Mouse (Mus musculus): ENCODE measurements around the gene Pi4ka. TPM values are rescaled to one million over a fixed set of nuclear protein-coding genes. Genes with fewer than 3 reads are reported as not detected.
"Not testable (repeated sequence)": the region's sequence is repeated elsewhere in the genome, so short reads cannot be mapped to it uniquely, and the experiment has no call there.

Gene Pi4ka
- polyA plus RNA-seq, 1 experiment from 2014 or later = 29.9 TPM

GRCm38 (mm10) chr16:17234916-17235665, 171.0 kb downstream of the Pi4ka start:
- no peaks in the 10 kb centered on the region for H3K27me3 ChIP-seq (ENCODE audit: control insufficient read depth, insufficient read depth, low read length)
- H3K4me2 ChIP-seq (ENCODE audit: low read depth, low read length) = peak overlapping the region; percentile 87
- WGBS = 53% methylated on average over 9 of the region's 9 CpGs
- ATAC-seq (replicated peaks; ENCODE audit: insufficient number of reproducible peaks, low FRiP score, low TSS enrichment, low read depth) (no peak), DNase-seq (ENCODE audit: low spot score) (no peak)
- no peak overlapping the region for H3K27ac ChIP-seq (replicated peaks; ENCODE audit: low read depth, low read length)
- H3K4me3 ChIP-seq (ENCODE audit: low read depth, low read length) = peak overlapping the region; percentile 93
- no peaks in the 10 kb centered on the region for H3K9me3 ChIP-seq (replicated peaks; ENCODE audit: control insufficient read depth, low read length)
- H3K36me3 ChIP-seq (replicated peaks; ENCODE audit: control insufficient read depth, insufficient read depth, low read depth, low read length) = no peaks in the 10 kb centered on the region
- H3K4me1 ChIP-seq (ENCODE audit: control insufficient read depth, insufficient read depth, low read length) = no peaks in the 10 kb centered on the region; the same call in none of the 2 replicates
- H3K9ac ChIP-seq (replicated peaks; ENCODE audit: low read length) = peak overlapping the region; percentile 90

GRCm38 (mm10) chr16:17234499-17234895, 171.6 kb downstream of the Pi4ka start:
- no peaks in the 10 kb centered on the region for H3K9me3 ChIP-seq (replicated peaks; ENCODE audit: control insufficient read depth, low read length)
- H3K4me2 ChIP-seq (ENCODE audit: low read depth, low read length) = peak overlapping the region; percentile 87
- H3K4me3 ChIP-seq (ENCODE audit: low read depth, low read length) = peak overlapping the region; percentile 93
- H3K27me3 ChIP-seq (ENCODE audit: control insufficient read depth, insufficient read depth, low read length) = no peaks in the 10 kb centered on the region
- 3% methylated on average over 12 of the region's 12 CpGs for WGBS
- H3K27ac ChIP-seq (replicated peaks; ENCODE audit: low read depth, low read length) = 0 out of 2 replicates have a peak overlapping the region, but pooled peaks have one; percentile 80
- H3K9ac ChIP-seq (replicated peaks; ENCODE audit: low read length) = peak overlapping the region; percentile 90
- no peaks in the 10 kb centered on the region for H3K36me3 ChIP-seq (replicated peaks; ENCODE audit: control insufficient read depth, insufficient read depth, low read depth, low read length)
- peak; percentile 72 for DNase-seq (ENCODE audit: low spot score)
- no peaks in the 10 kb centered on the region; the same call in none of the 2 replicates for H3K4me1 ChIP-seq (ENCODE audit: control insufficient read depth, insufficient read depth, low read length)
- ATAC-seq (replicated peaks; ENCODE audit: insufficient number of reproducible peaks, low FRiP score, low TSS enrichment, low read depth) = no peak

GRCm38 (mm10) chr16:17233702-17234498, 172.2 kb downstream of the Pi4ka start:
- Histone ChIP-seq H3K27me3 (ENCODE audit: control insufficient read depth, insufficient read depth, low read length) (no peaks in the 10 kb centered on the region), H3K4me3 (ENCODE audit: low read depth, low read length) (peak overlapping the region; percentile 93), H3K9me3 (replicated peaks; ENCODE audit: control insufficient read depth, low read length) (no peaks in the 10 kb centered on the region), H3K36me3 (replicated peaks; ENCODE audit: control insufficient read depth, insufficient read depth, low read depth, low read length) (no peaks in the 10 kb centered on the region), H3K4me2 (ENCODE audit: low read depth, low read length) (peak overlapping the region; percentile 87), H3K9ac (replicated peaks; ENCODE audit: low read length) (peak overlapping the region; percentile 90), H3K4me1 (ENCODE audit: control insufficient read depth, insufficient read depth, low read length) (no peaks in the 10 kb centered on the region; the same call in none of the 2 replicates), H3K27ac (replicated peaks; ENCODE audit: low read depth, low read length) (peak overlapping the region; percentile 80)
- DNase-seq (ENCODE audit: low spot score) (peak; percentile 77), ATAC-seq (replicated peaks; ENCODE audit: insufficient number of reproducible peaks, low FRiP score, low TSS enrichment, low read depth) (peak; percentile 66)
- WGBS = under 1% methylated on average over 56 of the region's 62 CpGs

GRCm38 (mm10) chr16:17232794-17233701, 173.1 kb downstream of the Pi4ka start, which contains the start of gene Hic2:
Gene Hic2, plus strand, starts transcription at chr16:17233572.
- DNase-seq (ENCODE audit: low spot score) (peak; percentile 98), ATAC-seq (replicated peaks; ENCODE audit: insufficient number of reproducible peaks, low FRiP score, low TSS enrichment, low read depth) (peak; percentile 97)
- Histone ChIP-seq H3K4me1 (ENCODE audit: control insufficient read depth, insufficient read depth, low read length) (no peaks in the 10 kb centered on the region; the same call in none of the 2 replicates), H3K9me3 (replicated peaks; ENCODE audit: control insufficient read depth, low read length) (no peaks in the 10 kb centered on the region), H3K27ac (replicated peaks; ENCODE audit: low read depth, low read length) (peak within 1 kb of the TSS; percentile 80), H3K4me3 (ENCODE audit: low read depth, low read length) (peak within 1 kb of the TSS; percentile 93), H3K4me2 (ENCODE audit: low read depth, low read length) (peak within 1 kb of the TSS; percentile 87), H3K9ac (replicated peaks; ENCODE audit: low read length) (peak within 1 kb of the TSS; percentile 90), H3K36me3 (replicated peaks; ENCODE audit: control insufficient read depth, insufficient read depth, low read depth, low read length) (no peaks in the 10 kb centered on the region), H3K27me3 (ENCODE audit: control insufficient read depth, insufficient read depth, low read length) (no peaks in the 10 kb centered on the region)
- under 1% methylated on average over 59 of the region's 59 CpGs for WGBS

GRCm38 (mm10) chr16:17231523-17231922, 174.6 kb downstream of the Pi4ka start:
- WGBS = 85% methylated on average over 2 of the region's 2 CpGs
- not testable (repeated sequence) for H3K36me3 ChIP-seq (replicated peaks; ENCODE audit: control insufficient read depth, insufficient read depth, low read depth, low read length); H3K9me3 ChIP-seq (replicated peaks; ENCODE audit: control insufficient read depth, low read length); H3K4me3 ChIP-seq (ENCODE audit: low read depth, low read length); H3K9ac ChIP-seq (replicated peaks; ENCODE audit: low read length); H3K27me3 ChIP-seq (ENCODE audit: control insufficient read depth, insufficient read depth, low read length); H3K4me1 ChIP-seq (ENCODE audit: control insufficient read depth, insufficient read depth, low read length); DNase-seq (ENCODE audit: low spot score); H3K4me2 ChIP-seq (ENCODE audit: low read depth, low read length); ATAC-seq (replicated peaks; ENCODE audit: insufficient number of reproducible peaks, low FRiP score, low TSS enrichment, low read depth); H3K27ac ChIP-seq (replicated peaks; ENCODE audit: low read depth, low read length)

Other genes with a start within 250 kb of the Pi4ka start
- gene Ube2l3, start 203.7 kb downstream of the Pi4ka start, polyA plus RNA-seq (2014; fragmentation: Nextera tagmentation; extraction: Ambion mirVana) = 425 and 458 TPM in 2 replicates
- 0.41 and 0.47 TPM in 2 replicates for gene Rimbp3, start 197.7 kb downstream of the Pi4ka start, polyA plus RNA-seq (2014; fragmentation: Nextera tagmentation; extraction: Ambion mirVana)
- 6.1 and 7.8 TPM in 2 replicates for gene Hic2, start 172.7 kb downstream of the Pi4ka start, polyA plus RNA-seq (2014; fragmentation: Nextera tagmentation; extraction: Ambion mirVana)
- gene Tmem191c, start 130.2 kb downstream of the Pi4ka start, polyA plus RNA-seq (2014; fragmentation: Nextera tagmentation; extraction: Ambion mirVana) = 4.0 and 5.2 TPM in 2 replicates
- gene Serpind1, start 74.9 kb downstream of the Pi4ka start, polyA plus RNA-seq (2014; fragmentation: Nextera tagmentation; extraction: Ambion mirVana) = 0.20 TPM in 2 replicates
- gene Snap29, start 328 bp downstream of the Pi4ka start, polyA plus RNA-seq (2014; fragmentation: Nextera tagmentation; extraction: Ambion mirVana) = 7.0 and 7.2 TPM in 2 replicates
- gene Crkl, start 45.7 kb upstream of the Pi4ka start, polyA plus RNA-seq (2014; fragmentation: Nextera tagmentation; extraction: Ambion mirVana) = 85.1 and 90.1 TPM in 2 replicates
- 0.77 and 1.2 TPM in 2 replicates for gene Aifm3, start 83.3 kb upstream of the Pi4ka start, polyA plus RNA-seq (2014; fragmentation: Nextera tagmentation; extraction: Ambion mirVana)
- gene Lztr1, start 102.4 kb upstream of the Pi4ka start, polyA plus RNA-seq (2014; fragmentation: Nextera tagmentation; extraction: Ambion mirVana) = 68.5 and 77.7 TPM in 2 replicates
- gene Thap7, start 124.8 kb upstream of the Pi4ka start, polyA plus RNA-seq (2014; fragmentation: Nextera tagmentation; extraction: Ambion mirVana) = 47.6 and 50.0 TPM in 2 replicates
- gene Lrrc74b, start 154.9 kb upstream of the Pi4ka start, polyA plus RNA-seq (2014; fragmentation: Nextera tagmentation; extraction: Ambion mirVana) = 0.15 TPM in 1 of 2 replicates, not detected in the other
- gene P2rx6, start 155.6 kb upstream of the Pi4ka start, polyA plus RNA-seq (2014; fragmentation: Nextera tagmentation; extraction: Ambion mirVana) = 0.20 and 0.31 TPM in 2 replicates
- gene Slc7a4, start 176.9 kb upstream of the Pi4ka start, polyA plus RNA-seq (2014; fragmentation: Nextera tagmentation; extraction: Ambion mirVana) = 0.59 and 2.3 TPM in 2 replicates
- gene Smpd4, start 213.0 kb upstream of the Pi4ka start, polyA plus RNA-seq (2014; fragmentation: Nextera tagmentation; extraction: Ambion mirVana) = 57.0 and 58.5 TPM in 2 replicates
- 5.0 and 5.6 TPM in 2 replicates for gene Ccdc74a, start 240.2 kb upstream of the Pi4ka start, polyA plus RNA-seq (2014; fragmentation: Nextera tagmentation; extraction: Ambion mirVana)

All from embryonic facial prominence, embryonic 11.5 days (tissue).